Mouse (Mus musculus): Measurements from ENCODE around the gene Setd1b. TPM values are rescaled to one million over a fixed set of nuclear protein-coding genes. Genes with fewer than 3 reads are reported as not detected.

The Setd1b gene
- polyA plus RNA-seq, 1 experiment from 2014 or later = 11.4 TPM

DNA sequence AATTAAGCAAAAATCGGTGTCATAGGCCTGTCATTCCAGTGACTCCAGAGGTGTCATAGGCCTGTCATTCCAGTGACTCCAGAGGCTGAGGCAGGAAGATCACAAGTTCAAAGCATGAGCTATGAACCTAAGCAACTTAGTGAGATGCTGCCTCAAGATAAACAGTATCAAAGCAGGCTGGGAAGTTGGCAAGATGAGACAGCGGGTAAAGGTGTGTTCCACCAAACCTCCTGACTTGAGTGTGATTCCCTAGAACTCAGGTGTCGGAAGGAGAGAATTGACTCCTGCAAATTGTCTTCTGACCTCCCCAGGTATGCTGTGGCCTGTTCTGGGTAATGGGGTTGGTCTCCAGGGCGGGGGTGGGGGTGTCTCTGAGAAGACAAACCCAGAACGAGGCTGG, 27.3 kb downstream of the Setd1b start, which contains the start of gene Psmd9:
Gene Psmd9 (plus strand): TSS at position 130 of the 400 bp plus-strand sequence.
- Histone ChIP-seq H3K4me2 (replicated peaks) (no peak within 1 kb of the TSS), H3K9ac (no peak within 1 kb of the TSS), H3K36me3 (peaks cover 15% of the 10 kb centered on the region), H3K4me3 (replicated peaks) (no peak within 1 kb of the TSS), H3K27me3 (no peaks in the 10 kb centered on the region), H3K9me3 (replicated peaks) (no peaks in the 10 kb centered on the region), H3K27ac (replicated peaks) (peak within 1 kb of the TSS; percentile 60), H3K4me1 (peaks cover 24% of the 10 kb centered on the region)
- no peak for ATAC-seq (ENCODE audit: insufficient number of reproducible peaks, low FRiP score, low TSS enrichment, low read depth)
- 73% methylated on average over 5 of the region's 5 CpGs for WGBS

DNA sequence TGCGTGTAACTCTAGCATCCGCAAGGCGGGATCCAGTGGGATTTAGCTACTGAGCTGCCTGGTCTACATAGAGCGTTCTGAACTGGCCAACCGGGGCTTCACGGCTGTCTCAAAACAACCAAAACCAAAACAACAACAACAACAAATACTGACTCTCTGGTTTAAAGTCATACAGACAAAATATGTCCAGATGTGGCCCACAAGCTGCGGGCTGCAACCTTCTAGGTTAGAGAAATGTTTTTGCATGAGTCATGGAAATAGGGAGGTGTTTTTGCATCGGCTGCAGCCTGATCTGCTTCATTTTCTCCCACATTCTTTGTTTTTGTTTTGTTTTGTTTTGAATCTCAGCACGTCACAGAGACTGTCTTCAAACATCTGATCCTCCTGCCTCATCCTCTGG, 28.4 kb downstream of the Setd1b start:
- no peak overlapping the region for H3K9ac ChIP-seq
- peak overlapping the region; percentile 60 for H3K27ac ChIP-seq (replicated peaks)
- no peak for ATAC-seq (ENCODE audit: insufficient number of reproducible peaks, low FRiP score, low TSS enrichment, low read depth)
- H3K4me3 ChIP-seq (replicated peaks) = no peak overlapping the region
- no peaks in the 10 kb centered on the region for H3K27me3 ChIP-seq
- no peaks in the 10 kb centered on the region for H3K9me3 ChIP-seq (replicated peaks)
- peaks cover 24% of the 10 kb centered on the region for H3K4me1 ChIP-seq
- WGBS = 44% methylated on average over 9 of the region's 9 CpGs
- H3K36me3 ChIP-seq = peaks cover 10% of the 10 kb centered on the region
- H3K4me2 ChIP-seq (replicated peaks) = no peak overlapping the region

DNA sequence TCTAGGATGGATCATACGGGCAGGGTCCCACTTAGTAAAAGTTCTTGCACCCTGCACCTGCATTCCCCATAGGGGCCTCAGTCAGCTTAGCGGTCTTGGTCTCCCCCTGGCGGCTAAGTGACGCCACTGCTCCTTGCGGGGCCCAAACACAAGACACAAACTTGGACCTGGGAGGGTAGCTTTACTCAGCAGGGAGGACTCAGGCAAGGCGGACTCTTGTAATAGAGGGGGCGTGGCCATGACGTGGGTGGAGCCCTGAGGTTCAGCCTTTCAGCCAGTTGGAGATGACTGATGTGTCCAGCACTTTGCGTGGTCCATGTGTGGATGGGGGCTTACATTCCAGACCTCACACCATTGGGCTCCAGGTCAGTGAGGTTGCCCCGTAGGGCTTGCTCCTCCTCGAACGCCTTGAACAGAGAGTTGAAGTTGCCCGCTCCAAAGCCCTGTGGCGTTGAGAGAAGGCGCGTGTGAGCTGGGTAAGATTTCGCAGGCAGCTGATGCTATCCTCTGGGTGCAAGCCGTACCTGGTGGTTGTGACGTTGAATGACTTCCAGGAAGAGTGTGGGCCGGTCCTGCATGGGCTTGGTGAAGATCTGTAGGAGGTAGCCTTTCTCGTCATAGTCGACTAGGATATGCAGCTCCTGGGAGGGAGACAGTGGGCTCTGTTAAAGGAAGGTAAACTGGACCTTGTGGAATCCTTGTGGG, 29.8 kb downstream of the Setd1b start:
- Histone ChIP-seq H3K27me3 (no peaks in the 10 kb centered on the region), H3K9me3 (replicated peaks) (no peaks in the 10 kb centered on the region), H3K4me1 (peaks cover 24% of the 10 kb centered on the region), H3K36me3 (no peaks in the 10 kb centered on the region; the same call in 1 of the 2 replicates), H3K9ac (no peak overlapping the region), H3K4me3 (replicated peaks) (peak overlapping the region; percentile 25), H3K27ac (replicated peaks) (no peak overlapping the region), H3K4me2 (replicated peaks) (peak overlapping the region; percentile 51)
- peak; percentile 73 for ATAC-seq (ENCODE audit: insufficient number of reproducible peaks, low FRiP score, low TSS enrichment, low read depth)
- 7% methylated on average over 22 of the region's 22 CpGs for WGBS

DNA sequence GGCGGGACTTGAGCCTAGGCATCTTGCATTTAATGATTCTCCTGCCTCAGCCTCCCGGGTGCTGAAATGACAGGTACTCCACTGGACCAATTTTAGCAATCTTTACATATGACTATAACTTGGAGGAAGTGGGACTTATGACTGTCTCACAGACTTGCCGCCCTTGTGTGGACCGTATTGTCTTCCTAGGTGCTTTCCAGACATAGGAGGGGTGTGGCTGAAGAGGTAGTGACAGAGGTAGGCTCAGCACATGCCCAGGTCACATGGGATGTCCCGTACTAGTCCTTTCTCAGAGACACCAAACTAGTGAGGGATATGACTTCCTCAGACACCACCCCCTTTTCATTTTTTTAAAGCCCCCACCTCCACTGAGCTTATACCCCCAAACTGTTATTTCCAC, 36.8 kb downstream of the Setd1b start:
- no peak for ATAC-seq (ENCODE audit: insufficient number of reproducible peaks, low FRiP score, low TSS enrichment, low read depth)
- Histone ChIP-seq H3K9ac (no peak overlapping the region), H3K27ac (replicated peaks) (no peak overlapping the region), H3K27me3 (no peaks in the 10 kb centered on the region), H3K4me1 (no peaks in the 10 kb centered on the region), H3K4me3 (replicated peaks) (no peak overlapping the region), H3K9me3 (replicated peaks) (no peaks in the 10 kb centered on the region), H3K36me3 (no peaks in the 10 kb centered on the region), H3K4me2 (replicated peaks) (no peak overlapping the region)
- 83% methylated on average over 5 of the region's 5 CpGs for WGBS

DNA sequence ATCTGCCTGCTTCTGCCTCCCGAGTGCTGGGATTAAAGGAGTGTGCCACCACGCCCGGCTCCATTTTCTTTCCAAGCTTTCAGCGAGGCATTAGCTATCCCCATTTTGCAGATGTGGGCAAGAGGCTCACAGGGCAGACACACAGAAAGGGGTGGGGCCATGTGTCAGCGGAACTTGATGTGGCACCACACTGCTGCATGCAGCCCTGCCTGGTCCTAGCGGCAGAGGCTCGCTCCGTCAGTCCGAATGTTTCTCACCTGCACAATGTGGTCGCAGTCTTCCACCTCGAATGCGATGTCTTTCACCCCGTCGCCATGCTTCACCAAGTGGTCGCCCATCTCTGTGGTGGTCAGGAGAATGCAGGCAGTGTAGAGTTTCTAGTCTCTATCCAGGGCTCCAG, 38.4 kb downstream of the Setd1b start:
- Histone ChIP-seq H3K27me3 (no peaks in the 10 kb centered on the region), H3K4me2 (replicated peaks) (no peak overlapping the region), H3K4me3 (replicated peaks) (no peak overlapping the region), H3K4me1 (no peaks in the 10 kb centered on the region), H3K36me3 (no peaks in the 10 kb centered on the region), H3K9me3 (replicated peaks) (no peaks in the 10 kb centered on the region), H3K27ac (replicated peaks) (no peak overlapping the region), H3K9ac (no peak overlapping the region)
- ATAC-seq (ENCODE audit: insufficient number of reproducible peaks, low FRiP score, low TSS enrichment, low read depth) = no peak
- 91% methylated on average over 15 of the region's 15 CpGs for WGBS

DNA sequence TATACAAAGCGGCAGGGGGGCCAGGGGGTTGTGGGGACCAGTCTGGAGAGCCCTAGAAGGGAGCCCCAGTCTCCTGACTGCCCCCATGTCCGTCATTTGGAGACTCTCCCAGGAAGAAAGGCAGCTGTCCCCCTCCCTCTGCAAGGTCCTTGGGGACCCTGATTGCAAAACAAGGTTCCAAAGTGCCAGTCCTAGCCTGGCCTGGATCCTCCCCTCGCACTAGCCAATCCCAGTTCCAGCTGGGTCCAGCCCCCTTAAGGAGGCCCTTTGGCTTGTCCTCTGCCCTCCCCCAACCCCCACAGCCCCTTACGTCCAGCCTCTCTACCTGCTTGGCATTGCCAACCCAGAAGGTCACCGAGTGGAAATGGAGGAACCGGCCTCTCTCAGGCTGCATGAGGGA, 39.5 kb downstream of the Setd1b start:
- WGBS = 83% methylated on average over 6 of the region's 6 CpGs
- no peak overlapping the region for H3K27ac ChIP-seq (replicated peaks)
- H3K4me3 ChIP-seq (replicated peaks) = no peak overlapping the region
- no peaks in the 10 kb centered on the region for H3K36me3 ChIP-seq
- no peaks in the 10 kb centered on the region for H3K9me3 ChIP-seq (replicated peaks)
- H3K4me2 ChIP-seq (replicated peaks) = no peak overlapping the region
- no peaks in the 10 kb centered on the region for H3K4me1 ChIP-seq
- ATAC-seq (ENCODE audit: insufficient number of reproducible peaks, low FRiP score, low TSS enrichment, low read depth) = no peak
- no peaks in the 10 kb centered on the region for H3K27me3 ChIP-seq
- H3K9ac ChIP-seq = no peak overlapping the region

DNA sequence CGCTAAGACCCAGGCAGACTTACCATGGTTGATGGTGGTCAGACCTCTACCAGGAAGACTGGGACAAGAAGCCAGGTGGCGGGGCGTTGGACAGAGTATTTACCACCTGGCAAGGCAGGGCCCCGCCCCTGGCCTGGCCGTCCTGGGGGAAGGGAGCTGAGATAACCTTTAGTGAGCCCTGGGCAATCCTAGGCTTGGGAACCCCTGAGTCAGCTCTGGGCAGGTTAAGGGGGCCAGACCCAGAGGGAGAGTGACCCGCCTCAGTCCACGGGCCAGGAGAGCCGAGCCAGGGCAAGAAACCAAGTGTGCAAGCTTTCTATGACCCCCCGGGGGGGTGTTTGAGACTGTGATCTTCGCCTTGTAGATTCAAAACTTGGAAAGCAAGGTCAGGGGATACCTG, 40.7 kb downstream of the Setd1b start, which contains the start of gene Hpd:
Gene Hpd (minus strand): TSS at position 77 of the 400 bp plus-strand sequence.
- no peaks in the 10 kb centered on the region for H3K4me1 ChIP-seq
- no peaks in the 10 kb centered on the region for H3K36me3 ChIP-seq
- no peaks in the 10 kb centered on the region for H3K27me3 ChIP-seq
- H3K9me3 ChIP-seq (replicated peaks) = no peaks in the 10 kb centered on the region
- no peak within 1 kb of the TSS for H3K4me3 ChIP-seq (replicated peaks)
- no peak for ATAC-seq (ENCODE audit: insufficient number of reproducible peaks, low FRiP score, low TSS enrichment, low read depth)
- no peak within 1 kb of the TSS for H3K27ac ChIP-seq (replicated peaks)
- 81% methylated on average over 10 of the region's 10 CpGs for WGBS
- no peak within 1 kb of the TSS for H3K9ac ChIP-seq
- no peak within 1 kb of the TSS for H3K4me2 ChIP-seq (replicated peaks)

DNA sequence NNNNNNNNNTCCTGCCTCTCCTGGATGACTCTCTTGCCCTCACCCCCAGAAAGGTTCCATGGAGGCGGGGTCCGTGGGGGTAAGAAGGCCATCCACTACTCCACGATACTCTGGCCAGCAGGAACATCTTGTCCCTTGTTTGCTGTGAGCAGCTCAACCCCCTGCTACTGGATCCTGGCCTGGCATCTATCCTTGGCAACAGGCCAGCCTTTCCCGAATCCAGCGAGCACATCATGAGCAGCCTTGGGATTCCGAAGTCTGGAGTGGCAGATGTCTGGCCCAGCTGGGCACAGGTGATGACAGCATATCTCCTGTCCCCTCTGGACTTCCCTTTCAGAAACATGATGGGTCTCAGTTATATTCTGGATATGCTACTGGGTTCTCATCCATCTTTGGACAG, 44.0 kb downstream of the Setd1b start:
- no peaks in the 10 kb centered on the region for H3K27me3 ChIP-seq
- H3K27ac ChIP-seq (replicated peaks) = no peak overlapping the region
- 54% methylated on average over 6 of the region's 6 CpGs for WGBS
- no peak overlapping the region for H3K4me2 ChIP-seq (replicated peaks)
- no peaks in the 10 kb centered on the region for H3K36me3 ChIP-seq
- H3K4me1 ChIP-seq = no peaks in the 10 kb centered on the region
- no peak for ATAC-seq (ENCODE audit: insufficient number of reproducible peaks, low FRiP score, low TSS enrichment, low read depth)
- H3K4me3 ChIP-seq (replicated peaks) = no peak overlapping the region
- H3K9me3 ChIP-seq (replicated peaks) = no peaks in the 10 kb centered on the region
- H3K9ac ChIP-seq = no peak overlapping the region

DNA sequence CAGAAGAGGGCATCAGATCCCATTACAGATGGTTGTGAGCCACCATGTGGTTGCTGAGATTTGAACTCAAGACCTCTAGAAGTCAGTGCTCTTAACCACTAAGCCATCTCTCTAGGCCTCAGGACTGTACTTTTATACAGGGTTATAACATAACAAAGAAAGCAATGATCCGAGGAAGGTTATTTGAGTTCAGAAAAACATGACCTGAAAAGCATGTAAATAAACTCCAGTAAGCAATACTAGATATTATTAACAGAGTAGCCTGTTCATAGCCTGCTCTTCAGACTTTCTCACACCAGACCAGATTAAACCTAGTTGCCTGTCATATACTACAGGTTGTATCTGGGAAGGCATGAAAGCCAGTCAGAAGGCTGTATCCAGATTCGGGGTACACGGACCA, 45.3 kb downstream of the Setd1b start:
- H3K27ac ChIP-seq (replicated peaks) = no peak overlapping the region
- H3K27me3 ChIP-seq = no peaks in the 10 kb centered on the region
- no peak overlapping the region for H3K4me2 ChIP-seq (replicated peaks)
- no peak overlapping the region for H3K4me3 ChIP-seq (replicated peaks)
- no peaks in the 10 kb centered on the region for H3K9me3 ChIP-seq (replicated peaks)
- no peak for ATAC-seq (ENCODE audit: insufficient number of reproducible peaks, low FRiP score, low TSS enrichment, low read depth)
- no peak overlapping the region for H3K9ac ChIP-seq
- 86% methylated on average over 3 of the region's 3 CpGs for WGBS
- H3K4me1 ChIP-seq = no peaks in the 10 kb centered on the region
- H3K36me3 ChIP-seq = no peaks in the 10 kb centered on the region

DNA sequence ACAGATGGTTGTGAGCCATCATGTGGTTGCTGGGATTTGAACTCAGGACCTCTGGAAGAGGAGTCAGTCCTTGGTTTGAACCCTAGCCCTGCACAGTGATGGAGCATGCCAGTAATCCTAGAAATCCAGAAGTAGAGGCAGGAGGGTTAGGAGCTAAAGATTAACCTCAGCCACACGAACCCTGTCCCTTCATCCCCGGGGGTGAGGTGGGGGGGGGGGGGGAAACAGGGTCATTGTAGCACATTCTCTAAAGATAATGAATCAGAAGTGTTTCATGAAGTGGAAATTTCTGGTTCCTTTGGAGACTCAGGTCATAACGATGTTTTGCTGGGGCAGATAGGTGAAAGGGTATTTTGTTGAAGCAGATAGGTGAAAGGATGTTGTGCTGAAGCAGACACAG, 48.9 kb downstream of the Setd1b start:
- H3K4me1 ChIP-seq = no peaks in the 10 kb centered on the region
- H3K27me3 ChIP-seq = no peaks in the 10 kb centered on the region
- WGBS = 72% methylated on average over 3 of the region's 3 CpGs
- no peaks in the 10 kb centered on the region for H3K36me3 ChIP-seq
- H3K4me3 ChIP-seq (replicated peaks) = no peak overlapping the region
- no peak overlapping the region for H3K27ac ChIP-seq (replicated peaks)
- no peak overlapping the region for H3K4me2 ChIP-seq (replicated peaks)
- H3K9ac ChIP-seq = no peak overlapping the region
- ATAC-seq (ENCODE audit: insufficient number of reproducible peaks, low FRiP score, low TSS enrichment, low read depth) = no peak
- no peaks in the 10 kb centered on the region for H3K9me3 ChIP-seq (replicated peaks)

DNA sequence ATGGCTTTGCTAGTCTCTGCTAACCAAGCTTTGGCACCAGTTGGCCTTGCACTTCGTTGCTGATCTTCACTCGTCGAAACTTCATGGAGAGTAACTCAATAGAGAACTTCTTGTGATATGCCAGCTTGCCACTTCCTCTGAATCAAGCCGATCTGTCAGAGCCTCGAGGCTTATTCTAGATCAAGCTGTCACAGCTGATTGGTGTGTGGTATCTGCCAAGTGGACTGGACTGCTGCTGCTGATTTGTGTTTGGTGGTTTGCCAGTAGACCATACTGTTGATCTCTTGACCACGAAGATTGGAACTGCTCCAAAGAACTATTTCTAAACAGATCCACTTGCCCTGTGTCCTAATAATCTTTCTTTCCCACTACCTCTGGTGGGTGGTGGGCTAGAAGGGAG, 49.4 kb downstream of the Setd1b start:
- Histone ChIP-seq H3K27me3 (no peaks in the 10 kb centered on the region), H3K4me2 (replicated peaks) (no peak overlapping the region), H3K4me3 (replicated peaks) (no peak overlapping the region), H3K9me3 (replicated peaks) (no peaks in the 10 kb centered on the region), H3K36me3 (no peaks in the 10 kb centered on the region), H3K9ac (no peak overlapping the region), H3K4me1 (no peaks in the 10 kb centered on the region), H3K27ac (replicated peaks) (no peak overlapping the region)
- 75% methylated on average over 6 of the region's 6 CpGs for WGBS
- no peak for ATAC-seq (ENCODE audit: insufficient number of reproducible peaks, low FRiP score, low TSS enrichment, low read depth)

DNA sequence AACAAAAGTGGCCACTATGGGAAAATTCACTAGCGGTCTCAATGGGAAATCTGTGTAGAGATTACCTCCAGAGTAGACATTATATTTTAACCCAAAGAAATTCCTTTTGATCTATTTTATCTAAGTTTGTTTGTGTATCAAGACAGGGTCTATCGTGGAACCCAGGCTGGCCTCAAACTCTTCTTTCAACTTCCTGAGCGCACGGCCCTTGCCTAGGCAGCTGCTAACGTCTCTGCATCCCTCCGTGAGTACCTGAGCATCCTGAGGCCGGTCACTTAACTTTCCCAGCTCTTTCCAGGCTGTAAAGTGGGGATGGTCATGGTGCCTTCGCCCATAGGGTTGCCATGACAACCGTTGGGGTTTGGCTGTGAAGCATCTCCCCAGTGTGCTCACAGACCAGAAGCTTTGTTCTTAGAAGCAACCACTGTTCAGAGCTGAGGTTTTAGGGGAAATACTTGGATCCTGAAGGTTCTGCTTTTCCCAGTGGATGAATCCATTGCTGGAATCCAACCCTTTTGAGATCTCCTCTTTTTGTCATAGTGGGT, 50.7 kb downstream of the Setd1b start:
- Histone ChIP-seq H3K9me3 (replicated peaks) (no peaks in the 10 kb centered on the region), H3K9ac (no peak overlapping the region), H3K4me3 (replicated peaks) (no peak overlapping the region), H3K27ac (replicated peaks) (no peak overlapping the region), H3K27me3 (no peaks in the 10 kb centered on the region), H3K4me1 (no peaks in the 10 kb centered on the region), H3K4me2 (replicated peaks) (no peak overlapping the region), H3K36me3 (no peaks in the 10 kb centered on the region)
- 59% methylated on average over 9 of the region's 9 CpGs for WGBS
- ATAC-seq (ENCODE audit: insufficient number of reproducible peaks, low FRiP score, low TSS enrichment, low read depth) = no peak
